Mouse (Mus musculus) thymus, adult 2 months (tissue): ENCODE measurements around the gene Ptprg. TPM values are rescaled to one million over a fixed set of nuclear protein-coding genes. Genes with fewer than 3 reads are reported as not detected.
A peak's percentile ranks its signal among the peaks of the same experiment; 100 is the strongest.

ENCODE experiments used
- DNase-seq: peaks from one replicate; pipeline ENCODE4 v3.0.0; 2021
- H3K27ac ChIP-seq: fragments of 200-500 bp; 2 replicates; pipeline ENCODE4 v1.5.1; 2012; ENCODE audit warnings: low read length, control low read depth; ENCODE audit not compliant: control insufficient read depth, insufficient read depth
- H3K27me3 ChIP-seq: fragments of 200-500 bp; 2 replicates; pipeline ENCODE4 v1.6.1; 2012; ENCODE audit warnings: mild to moderate bottlenecking, low read length, moderate library complexity, mixed read lengths; ENCODE audit not compliant: control insufficient read depth, insufficient read depth
- H3K36me3 ChIP-seq: fragments of 200-500 bp; 2 replicates; pipeline ENCODE4 v1.6.1; 2012; ENCODE audit warnings: mild to moderate bottlenecking, low read length, moderate library complexity; ENCODE audit not compliant: control insufficient read depth, insufficient read depth
- H3K4me1 ChIP-seq: fragments of 200-500 bp; replicated peaks from 2 replicates; pipeline ENCODE4 v1.6.1; 2012; ENCODE audit warnings: low read length; ENCODE audit not compliant: control insufficient read depth, insufficient read depth
- H3K4me3 ChIP-seq: fragments of 200-500 bp; 2 replicates; pipeline ENCODE4 v1.5.1; 2012; ENCODE audit warnings: mild to moderate bottlenecking, low read length, control low read depth, moderate library complexity; ENCODE audit not compliant: control insufficient read depth, insufficient read depth
- CTCF ChIP-seq: fragments of 200-500 bp; IDR thresholded peaks from 2 replicates; pipeline ENCODE4 v1.5.1; 2012; ENCODE audit warnings: mild to moderate bottlenecking, control low read depth, low read length, moderate library complexity, borderline replicate concordance; ENCODE audit not compliant: control insufficient read depth, poor library complexity, insufficient read depth; ENCODE audit errors: extremely low read depth
- POLR2A ChIP-seq: fragments of 200-500 bp; IDR thresholded peaks from 2 replicates; pipeline ENCODE4 v1.6.1; 2012; ENCODE audit warnings: mild to moderate bottlenecking, low read length, control low read depth, moderate library complexity; ENCODE audit not compliant: control insufficient read depth, poor library complexity, insufficient read depth; ENCODE audit errors: extremely low read depth
- WGBS: fragments of 180-500 bp; shearing (Covaris S2); methylation state at CpG from one replicate; pipeline ENCODE4 v1.1.7; 2018; 5-methylcytosine and 5-hydroxymethylcytosine counted together
- polyA plus RNA-seq: library from polyadenylated mRNA; depleted of rRNA; stranded (reverse); fragments of >200 nt; gene quantifications from 2 replicates; pipeline ENCODE4 v1.2.3, GENCODE M21; 2012

Ptprg gene
- polyA plus RNA-seq, 1 experiment = 12.3 TPM

- no peak overlapping the region for H3K27ac ChIP-seq
Observed at GRCm38 (mm10) chr14:11555521-11556355, 2.4 kb downstream of the Ptprg start.

GRCm38 (mm10) chr14:11556356-11557130, 3.2 kb downstream of the Ptprg start:
- no peaks in the 10 kb centered on the region for H3K4me1 ChIP-seq
- no peak for DNase-seq
- H3K27ac ChIP-seq = no peak overlapping the region
- H3K27me3 ChIP-seq = peaks cover 3% of the 10 kb centered on the region; the same call in 1 of the 2 replicates
- no peaks in the 10 kb centered on the region for H3K36me3 ChIP-seq
- 14% methylated on average over 26 of the region's 26 CpGs for WGBS
- H3K4me3 ChIP-seq = no peak overlapping the region
- no peak for TF ChIP-seq POLR2A
- TF ChIP-seq CTCF = no peak

More at GRCm38 (mm10) chr14:11555521-11556355, 2.4 kb downstream of the Ptprg start:
- WGBS = 9% methylated on average over 35 of the region's 35 CpGs
- TF ChIP-seq POLR2A (no peak), CTCF (no peak)
- Histone ChIP-seq H3K4me1 (no peaks in the 10 kb centered on the region), H3K36me3 (no peaks in the 10 kb centered on the region), H3K27me3 (peaks cover 3% of the 10 kb centered on the region; the same call in 1 of the 2 replicates), H3K4me3 (peak overlapping the region; percentile 32; the same call in 1 of the 2 replicates)
- no peak for DNase-seq

GRCm38 (mm10) chr14:11558496-11558895, 5.2 kb downstream of the Ptprg start:
- H3K27ac ChIP-seq = no peak overlapping the region
- H3K27me3 ChIP-seq = peaks cover 3% of the 10 kb centered on the region; the same call in 1 of the 2 replicates
- DNase-seq = no peak
- no peaks in the 10 kb centered on the region for H3K4me1 ChIP-seq
- no peak overlapping the region for H3K4me3 ChIP-seq
- TF ChIP-seq CTCF = no peak
- TF ChIP-seq POLR2A = no peak
- H3K36me3 ChIP-seq = no peaks in the 10 kb centered on the region

- WGBS = 82% methylated on average over 8 of the region's 8 CpGs
- Histone ChIP-seq H3K4me1 (no peaks in the 10 kb centered on the region), H3K27me3 (no peaks in the 10 kb centered on the region), H3K27ac (no peak overlapping the region), H3K36me3 (no peaks in the 10 kb centered on the region), H3K4me3 (no peak overlapping the region)
- no peak for DNase-seq
- TF ChIP-seq POLR2A = no peak
- no peak for TF ChIP-seq CTCF
Observed at GRCm38 (mm10) chr14:11560641-11561232, 7.4 kb downstream of the Ptprg start.

- 84% methylated on average over 4 of the region's 4 CpGs for WGBS
- H3K4me3 ChIP-seq = no peak overlapping the region
- no peaks in the 10 kb centered on the region for H3K36me3 ChIP-seq
- no peaks in the 10 kb centered on the region for H3K4me1 ChIP-seq
- no peak overlapping the region for H3K27ac ChIP-seq
- no peaks in the 10 kb centered on the region for H3K27me3 ChIP-seq
- no peak for DNase-seq
- no peak for TF ChIP-seq CTCF
- no peak for TF ChIP-seq POLR2A
Observed at GRCm38 (mm10) chr14:11561397-11561796, 8.1 kb downstream of the Ptprg start.

- Histone ChIP-seq H3K4me1 (no peaks in the 10 kb centered on the region), H3K27me3 (no peaks in the 10 kb centered on the region), H3K27ac (no peak overlapping the region), H3K36me3 (no peaks in the 10 kb centered on the region), H3K4me3 (no peak overlapping the region)
- TF ChIP-seq POLR2A = no peak
- DNase-seq = no peak
- WGBS = 94% methylated on average over 2 of the region's 2 CpGs
Observed at GRCm38 (mm10) chr14:11562870-11563269, 9.5 kb downstream of the Ptprg start.
